Mouse (Mus musculus) hindbrain, embryonic 14.5 days (tissue): ENCODE measurements at regions not wholly inside any gene's neighbourhood (a gene's known extent, or its start where the extent isn't known, plus 50 kb on each side); places are given as distances from the start of the nearest gene placed in this dataset.
"Not testable (repeated sequence)": the region's sequence is repeated elsewhere in the genome, so short reads cannot be mapped to it uniquely, and the experiment has no call there.

ENCODE experiments used
- ATAC-seq: fragments of 200-750 bp; cut with Nextera tagmentation; 2 replicates; pipeline ENCODE4 v1.8.0; 2017; ENCODE audit warnings: moderate number of reproducible peaks, mild to moderate bottlenecking, moderate TSS enrichment, moderate library complexity; ENCODE audit not compliant: low FRiP score
- DNase-seq: peaks from one replicate; pipeline ENCODE4 v3.0.0-alpha.2; 2015; ENCODE audit warnings: low spot score
- H3K27ac ChIP-seq: fragments of 300-500 bp; sonication (generic); 2 replicates; pipeline ENCODE4 v1.5.1; 2014; ENCODE audit warnings: mild to moderate bottlenecking, moderate library complexity
- H3K27me3 ChIP-seq: fragments of 300-500 bp; sonication (generic); 2 replicates; pipeline ENCODE4 v1.6.1; 2014; ENCODE audit warnings: mild to moderate bottlenecking, low read length, mixed read lengths; ENCODE audit not compliant: control insufficient read depth, insufficient read depth
- H3K36me3 ChIP-seq: fragments of 300-500 bp; sonication (generic); replicated peaks from 2 replicates; pipeline ENCODE4 v1.6.1; 2014; ENCODE audit not compliant: control insufficient read depth, insufficient read depth
- H3K4me1 ChIP-seq: fragments of 300-500 bp; sonication (generic); replicated peaks from 2 replicates; pipeline ENCODE4 v1.6.1; 2014; ENCODE audit warnings: antibody characterized with exemption, low read length, mixed read lengths; ENCODE audit not compliant: control insufficient read depth, insufficient read depth
- H3K4me2 ChIP-seq: fragments of 300-500 bp; sonication (generic); replicated peaks from 2 replicates; pipeline ENCODE4 v1.6.1; 2014; ENCODE audit warnings: mild to moderate bottlenecking, moderate library complexity
- H3K4me3 ChIP-seq: fragments of 300-500 bp; sonication (generic); replicated peaks from 2 replicates; pipeline ENCODE4 v1.5.1; 2014; ENCODE audit warnings: mild to moderate bottlenecking, low read length
- H3K9ac ChIP-seq: fragments of 300-500 bp; sonication (generic); 2 replicates; pipeline ENCODE4 v1.6.1; 2014
- H3K9me3 ChIP-seq: fragments of 300-500 bp; sonication (generic); 2 replicates; pipeline ENCODE4 v1.6.1; 2016; ENCODE audit warnings: low read length; ENCODE audit not compliant: control insufficient read depth
- WGBS: fragments of 180-500 bp; shearing (Covaris S2); extraction: QIAGEN DNeasy Blood & Tissue Kit; methylation state at CpG from one replicate; pipeline ENCODE4 v1.1.7; 2014; 5-methylcytosine and 5-hydroxymethylcytosine counted together

DNA sequence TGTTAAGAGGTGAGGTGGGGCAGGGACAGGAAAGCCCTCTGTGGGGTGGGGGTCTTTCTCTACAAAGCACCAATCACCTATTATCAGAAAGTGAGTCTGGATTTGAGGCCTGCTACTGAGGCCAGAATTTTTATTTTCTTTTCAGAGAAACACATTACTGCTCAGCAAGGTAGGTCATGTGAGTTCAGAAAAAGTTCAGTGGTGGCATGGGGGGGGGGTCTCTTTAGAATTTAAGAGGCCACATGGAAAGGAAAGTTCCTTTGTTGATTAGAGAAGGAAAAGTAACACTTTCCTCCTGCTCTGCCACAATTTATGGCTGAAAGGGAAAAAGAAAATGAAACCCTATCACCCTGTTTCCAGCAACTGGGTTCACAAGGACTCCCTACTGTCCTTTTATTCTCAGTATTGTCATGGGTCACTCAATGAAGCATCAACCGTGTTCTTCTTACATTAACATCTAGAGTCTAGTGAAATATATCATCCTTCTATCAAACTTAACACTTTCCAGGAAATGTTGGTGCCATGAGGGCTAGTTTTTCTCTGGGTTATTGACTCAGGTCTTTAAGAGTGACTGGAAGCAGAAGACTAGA is 194.1 kb downstream of the 4930474N05Rik start:
- Histone ChIP-seq H3K9me3 (no peaks in the 10 kb centered on the region), H3K27ac (no peak overlapping the region), H3K4me3 (no peak overlapping the region), H3K4me2 (no peak overlapping the region), H3K4me1 (no peaks in the 10 kb centered on the region), H3K27me3 (no peaks in the 10 kb centered on the region), H3K36me3 (no peaks in the 10 kb centered on the region), H3K9ac (no peak overlapping the region)
- DNase-seq (no peak), ATAC-seq (no peak)
- WGBS, result 24% methylated on average over 1 of the region's 1 CpGs

DNA sequence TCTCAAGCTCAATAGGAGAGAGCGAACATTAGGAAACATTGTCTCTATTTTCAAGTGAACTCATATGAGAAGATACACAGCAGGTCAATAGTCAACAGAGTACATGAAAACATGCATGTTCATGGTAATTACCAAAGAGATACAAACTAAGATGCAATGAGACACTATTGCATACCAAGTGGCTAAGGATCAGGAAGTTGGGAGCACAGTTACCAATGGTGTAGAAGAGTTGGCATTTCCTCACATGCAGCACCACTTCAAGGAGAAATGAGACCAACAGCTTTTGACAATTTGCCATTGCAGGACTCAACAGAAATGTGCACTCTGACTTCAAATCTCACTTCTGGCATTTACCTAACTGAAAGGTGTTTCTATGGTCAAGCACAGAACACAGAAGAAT is 215.6 kb downstream of the 4930474N05Rik start:
- no peak overlapping the region for H3K4me3 ChIP-seq
- DNase-seq, result no peak
- no peak overlapping the region for H3K4me2 ChIP-seq
- ATAC-seq, result no peak
- H3K9ac ChIP-seq, result no peak overlapping the region
- H3K36me3 ChIP-seq, result no peaks in the 10 kb centered on the region
- 98% methylated on average over 1 of the region's 1 CpGs for WGBS
- H3K27me3 ChIP-seq, result no peaks in the 10 kb centered on the region
- no peaks in the 10 kb centered on the region for H3K4me1 ChIP-seq
- H3K9me3 ChIP-seq, result no peaks in the 10 kb centered on the region
- no peak overlapping the region for H3K27ac ChIP-seq

DNA sequence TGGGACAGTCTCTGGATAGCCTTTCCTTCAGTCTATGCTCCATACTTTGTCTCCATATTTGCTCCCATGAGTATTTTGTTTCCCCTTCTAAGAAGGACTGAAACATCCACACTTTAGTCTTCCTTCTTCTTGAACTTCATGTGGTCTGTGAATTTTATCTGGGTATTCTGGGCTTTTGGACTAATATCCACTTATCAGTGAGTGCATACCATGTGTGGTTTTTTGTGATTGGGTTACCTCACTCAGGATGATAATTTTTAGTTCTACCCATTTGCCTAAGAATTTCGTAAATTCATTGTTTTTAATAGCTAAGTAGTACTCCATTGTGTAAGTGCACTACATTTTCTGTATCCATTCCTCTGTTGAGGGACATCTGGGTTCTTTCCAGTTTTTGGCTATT is 220.0 kb downstream of the 4930474N05Rik start:
- not testable (repeated sequence) for H3K27me3 ChIP-seq, H3K27ac ChIP-seq, ATAC-seq, H3K4me3 ChIP-seq, H3K9ac ChIP-seq, H3K4me1 ChIP-seq, H3K9me3 ChIP-seq, H3K36me3 ChIP-seq, DNase-seq, H3K4me2 ChIP-seq
- 65% methylated on average over 1 of the region's 1 CpGs for WGBS

DNA sequence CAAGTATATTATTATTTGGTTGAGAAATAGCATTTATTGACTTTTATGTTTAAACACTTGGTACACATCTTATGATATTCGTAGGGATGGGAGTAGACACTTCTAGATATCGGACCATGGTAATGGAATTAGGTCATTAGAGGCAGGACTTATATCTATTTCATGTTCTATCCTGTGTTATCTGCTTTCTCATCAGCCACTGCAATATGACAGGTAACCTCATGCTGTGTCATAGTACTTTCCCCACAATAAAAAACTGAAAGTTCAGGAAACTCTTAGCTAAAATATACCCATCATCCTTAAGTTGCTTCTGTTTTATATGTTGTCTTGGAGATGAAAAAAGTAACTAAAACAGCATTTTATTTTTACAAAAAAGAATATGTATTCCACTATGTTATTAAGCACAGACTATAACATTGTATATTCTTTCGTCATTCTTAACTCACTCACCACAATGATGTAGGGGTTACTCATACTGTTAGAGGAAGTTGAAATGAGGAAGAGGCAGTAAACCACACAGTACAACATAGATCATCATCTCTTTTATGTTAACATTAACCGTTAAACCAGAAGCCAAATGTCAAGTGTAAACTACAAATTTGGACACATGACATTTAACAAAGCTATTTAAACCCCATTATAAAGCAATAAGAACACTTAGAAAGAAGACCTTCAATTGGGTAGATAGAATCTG is 221.8 kb downstream of the 4930474N05Rik start:
- no peaks in the 10 kb centered on the region for H3K36me3 ChIP-seq
- WGBS, result 87% methylated on average over 4 of the region's 4 CpGs
- DNase-seq (no peak), ATAC-seq (no peak)
- H3K4me3 ChIP-seq, result no peak overlapping the region
- no peak overlapping the region for H3K9ac ChIP-seq
- H3K27ac ChIP-seq, result no peak overlapping the region
- H3K4me2 ChIP-seq, result no peak overlapping the region
- no peaks in the 10 kb centered on the region for H3K9me3 ChIP-seq
- no peaks in the 10 kb centered on the region for H3K27me3 ChIP-seq
- no peaks in the 10 kb centered on the region for H3K4me1 ChIP-seq

DNA sequence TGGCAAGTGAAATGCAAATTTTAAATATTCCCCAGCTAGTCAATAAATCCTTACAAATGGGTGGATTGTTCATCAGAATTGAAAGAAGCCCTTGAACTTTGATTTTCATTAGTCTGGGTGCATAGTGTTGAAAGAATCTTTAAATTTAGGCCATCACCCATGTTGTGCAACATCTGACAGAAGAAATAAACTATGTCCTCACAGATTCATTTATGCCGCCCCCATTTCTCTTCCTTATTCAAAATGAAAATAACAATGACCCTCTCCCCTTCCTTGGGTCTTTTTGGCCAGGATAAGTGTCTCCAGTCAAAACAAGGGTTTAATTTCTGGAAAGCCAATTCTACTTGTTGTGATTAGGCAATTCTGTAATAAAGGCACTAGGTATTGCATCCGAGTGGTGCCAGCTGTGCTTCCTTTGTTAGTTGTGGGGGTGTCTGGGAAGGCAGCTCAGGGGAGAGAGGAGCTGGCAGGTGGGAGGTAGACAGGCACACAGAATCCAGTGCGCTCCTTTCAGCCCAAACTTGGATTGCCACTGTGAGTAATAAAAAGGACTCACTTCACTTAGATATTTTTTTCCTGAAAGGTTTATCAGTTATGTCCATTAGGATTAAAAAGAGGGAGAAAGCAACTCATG is 233.7 kb downstream of the 4930474N05Rik start:
- Histone ChIP-seq H3K4me2 (no peak overlapping the region), H3K4me3 (no peak overlapping the region), H3K27me3 (no peaks in the 10 kb centered on the region), H3K36me3 (no peaks in the 10 kb centered on the region), H3K4me1 (no peaks in the 10 kb centered on the region), H3K9me3 (no peaks in the 10 kb centered on the region), H3K9ac (no peak overlapping the region), H3K27ac (no peak overlapping the region)
- DNase-seq, result no peak
- WGBS, result 67% methylated on average over 3 of the region's 3 CpGs
- ATAC-seq, result no peak

DNA sequence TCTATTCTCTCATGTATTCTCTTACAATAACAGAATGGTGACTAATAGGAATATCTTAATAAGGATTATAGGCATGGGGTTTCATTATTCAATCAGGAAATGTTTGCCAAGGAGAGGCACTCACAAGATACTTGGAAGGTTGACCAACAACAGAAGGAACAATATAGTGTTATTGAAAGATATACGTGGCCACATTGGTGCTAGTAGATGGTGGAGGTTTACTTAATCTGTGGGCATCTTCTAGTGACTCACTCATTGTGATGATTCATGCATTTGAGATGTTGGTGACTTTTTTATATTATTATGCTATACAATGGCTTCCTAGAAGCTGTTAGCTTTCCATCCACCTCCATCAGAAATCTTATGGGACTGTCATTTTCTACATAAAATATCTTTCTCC is 246.1 kb downstream of the 4930474N05Rik start:
- Histone ChIP-seq H3K4me1 (no peaks in the 10 kb centered on the region), H3K36me3 (no peaks in the 10 kb centered on the region), H3K9me3 (no peaks in the 10 kb centered on the region), H3K27ac (no peak overlapping the region), H3K9ac (no peak overlapping the region), H3K4me2 (no peak overlapping the region), H3K27me3 (no peaks in the 10 kb centered on the region), H3K4me3 (no peak overlapping the region)
- WGBS, result 78% methylated on average over 1 of the region's 1 CpGs
- ATAC-seq (no peak), DNase-seq (no peak)
